Mouse (Mus musculus) intestine, embryonic 15.5 days (tissue): ENCODE results near the gene Fam196a. TPM values are rescaled to one million over a fixed set of nuclear protein-coding genes. Genes with fewer than 3 reads are reported as not detected.

Source experiments
- ATAC-seq: fragments of 200-750 bp; cut with Nextera tagmentation; 2 replicates; pipeline ENCODE4 v1.8.0; 2017; ENCODE audit warnings: moderate TSS enrichment, moderate library complexity
- H3K27ac ChIP-seq: fragments of 300-500 bp; sonication (generic); 2 replicates; pipeline ENCODE4 v1.5.1; 2015; ENCODE audit warnings: mild to moderate bottlenecking, inconsistent platforms
- H3K27me3 ChIP-seq: fragments of 300-500 bp; sonication (generic); replicated peaks from 2 replicates; pipeline ENCODE4 v1.6.1; 2015; ENCODE audit warnings: inconsistent platforms
- H3K36me3 ChIP-seq: fragments of 300-500 bp; sonication (generic); 2 replicates; pipeline ENCODE4 v1.6.1; 2015; ENCODE audit warnings: inconsistent platforms
- H3K4me1 ChIP-seq: fragments of 300-500 bp; sonication (generic); replicated peaks from 2 replicates; pipeline ENCODE4 v1.6.1; 2015; ENCODE audit warnings: inconsistent platforms
- H3K4me2 ChIP-seq: fragments of 300-500 bp; sonication (generic); replicated peaks from 2 replicates; pipeline ENCODE4 v1.6.1; 2015; ENCODE audit warnings: mild to moderate bottlenecking, inconsistent platforms
- H3K4me3 ChIP-seq: fragments of 300-500 bp; sonication (generic); replicated peaks from 2 replicates; pipeline ENCODE4 v1.5.1; 2015; ENCODE audit warnings: inconsistent platforms
- H3K9ac ChIP-seq: fragments of 300-500 bp; sonication (generic); 2 replicates; pipeline ENCODE4 v1.6.1; 2015; ENCODE audit warnings: inconsistent platforms
- H3K9me3 ChIP-seq: fragments of 300-500 bp; sonication (generic); 2 replicates; pipeline ENCODE4 v1.6.1; 2016; ENCODE audit warnings: inconsistent platforms
- WGBS: fragments of 180-500 bp; shearing (Covaris S2); methylation state at CpG from one replicate; pipeline ENCODE4 v1.1.7; 2015; 5-methylcytosine and 5-hydroxymethylcytosine counted together
- polyA plus RNA-seq: library from polyadenylated mRNA; unstranded; fragments of >200 nt; fragmentation: Nextera tagmentation; extraction: Ambion mirVana; gene quantifications from 2 replicates; pipeline ENCODE4 v1.2.1, GENCODE M21; 2015

The Fam196a gene
- polyA plus RNA-seq = 1.5 and 1.7 TPM in 2 replicates

DNA sequence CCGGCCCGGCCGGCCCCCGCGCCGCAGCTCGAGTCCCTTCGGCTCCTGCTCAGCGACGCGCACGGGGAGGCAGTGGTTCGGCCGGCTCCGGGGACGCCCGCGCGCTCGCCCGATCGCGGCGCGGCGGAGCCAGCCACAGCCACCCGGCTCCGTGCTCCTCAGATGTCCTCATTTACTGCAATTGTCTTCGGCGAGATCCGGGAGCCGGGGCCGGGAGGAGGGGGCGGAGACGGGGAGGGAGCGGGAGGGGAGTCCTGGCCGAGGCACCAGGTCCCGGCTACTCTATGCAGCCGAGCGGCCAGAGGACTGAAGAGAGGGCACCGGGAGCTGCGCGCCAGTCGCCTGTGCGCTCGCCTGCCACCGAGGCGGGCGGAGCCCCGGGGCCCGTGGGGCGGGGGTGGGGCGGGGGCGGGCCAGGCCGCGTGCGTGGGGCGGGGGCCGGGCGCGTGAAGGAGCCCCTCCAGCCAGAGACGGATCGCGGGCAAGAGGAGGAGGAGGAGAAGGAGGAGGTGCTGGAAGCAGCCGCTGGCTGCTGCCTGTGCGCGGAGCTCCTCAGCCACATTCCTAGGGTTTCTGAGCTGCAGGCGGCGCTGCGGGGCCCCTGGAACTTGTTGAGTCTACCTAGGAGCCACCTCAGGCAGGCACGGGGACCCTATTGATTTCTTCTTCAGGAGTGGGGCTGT lies at the start of gene Fam196a:
TSS of gene Fam196a (minus strand) at position 504 of the 683 bp plus-strand sequence.
- Histone ChIP-seq H3K9ac (peak within 1 kb of the TSS; percentile 18), H3K4me1 (peaks cover 16% of the 10 kb centered on the region), H3K27me3 (peaks cover 17% of the 10 kb centered on the region), H3K36me3 (no peaks in the 10 kb centered on the region), H3K9me3 (no peaks in the 10 kb centered on the region), H3K27ac (no peak within 1 kb of the TSS), H3K4me3 (peak within 1 kb of the TSS; percentile 50), H3K4me2 (peak within 1 kb of the TSS; percentile 96)
- ATAC-seq = peak; percentile 89
- WGBS = 2% methylated on average over 61 of the region's 71 CpGs

DNA sequence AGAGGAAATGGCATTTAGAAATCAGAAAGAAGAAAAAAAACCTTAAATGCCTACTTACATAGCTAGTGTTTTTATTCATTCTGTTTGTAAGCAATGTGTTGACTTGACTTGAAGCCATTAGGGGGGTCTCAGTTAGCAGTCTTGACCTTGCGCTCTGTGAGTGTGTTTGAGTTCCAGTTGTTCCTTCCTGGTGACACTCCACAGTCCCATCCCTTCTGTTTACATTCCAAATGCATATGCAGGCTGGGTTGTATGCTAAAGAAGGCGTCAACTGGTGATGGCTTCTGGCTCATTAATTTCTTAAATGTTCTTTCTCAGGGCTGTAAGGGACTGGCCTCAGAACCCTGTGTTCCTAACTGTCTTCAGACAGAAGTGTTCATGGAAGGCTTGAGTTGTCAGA lies 23.4 kb upstream of the Fam196a start:
- H3K9ac ChIP-seq = no peak overlapping the region
- 58% methylated on average over 2 of the region's 2 CpGs for WGBS
- no peak overlapping the region for H3K4me3 ChIP-seq
- H3K36me3 ChIP-seq = no peaks in the 10 kb centered on the region
- H3K9me3 ChIP-seq = no peaks in the 10 kb centered on the region
- ATAC-seq = no peak
- H3K27ac ChIP-seq = no peak overlapping the region
- no peaks in the 10 kb centered on the region for H3K27me3 ChIP-seq
- no peaks in the 10 kb centered on the region for H3K4me1 ChIP-seq
- H3K4me2 ChIP-seq = no peak overlapping the region

DNA sequence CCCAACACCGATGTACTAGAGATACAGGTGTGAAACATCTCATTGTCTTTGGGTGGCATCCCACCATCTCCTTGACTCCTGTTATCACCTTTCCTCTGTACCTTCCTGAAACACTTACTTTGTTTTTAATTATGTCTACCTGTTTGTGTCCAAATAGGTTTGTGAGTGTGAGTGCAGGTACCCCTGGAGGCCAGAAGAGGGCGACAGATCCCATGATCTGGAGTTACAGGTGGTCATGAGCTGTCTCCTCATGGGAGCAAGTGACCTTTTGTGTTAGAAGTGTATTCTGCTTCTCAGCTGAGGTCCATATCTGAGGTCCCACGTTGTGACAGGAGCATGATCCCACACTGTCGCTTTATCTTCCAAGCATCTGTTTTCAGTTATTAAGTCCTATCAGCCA lies 22.6 kb upstream of the Fam196a start:
- no peak for ATAC-seq
- no peaks in the 10 kb centered on the region for H3K9me3 ChIP-seq
- 70% methylated on average over 4 of the region's 4 CpGs for WGBS
- H3K9ac ChIP-seq = no peak overlapping the region
- no peak overlapping the region for H3K27ac ChIP-seq
- no peaks in the 10 kb centered on the region for H3K4me1 ChIP-seq
- no peak overlapping the region for H3K4me3 ChIP-seq
- no peaks in the 10 kb centered on the region for H3K27me3 ChIP-seq
- H3K36me3 ChIP-seq = no peaks in the 10 kb centered on the region
- no peak overlapping the region for H3K4me2 ChIP-seq

DNA sequence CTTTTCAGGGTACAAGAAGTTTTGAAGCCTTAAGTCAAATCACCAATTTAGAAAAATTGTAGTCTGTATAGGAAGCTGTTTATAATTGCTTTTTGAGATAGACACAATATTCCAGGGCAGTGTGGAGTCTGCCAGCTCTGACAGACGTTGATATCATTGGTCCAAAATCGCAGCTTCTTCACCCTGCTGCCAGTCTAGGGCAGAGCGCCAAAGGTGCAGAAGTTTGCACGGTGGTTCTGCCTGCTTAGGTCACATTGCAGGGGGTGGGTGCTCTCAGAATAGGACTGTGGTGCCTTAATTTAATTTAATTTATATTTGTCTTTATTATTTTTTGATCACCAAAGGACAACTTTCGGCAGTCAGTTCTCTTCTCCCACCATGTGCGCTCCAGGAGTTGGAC lies 20.9 kb upstream of the Fam196a start:
- no peak overlapping the region for H3K27ac ChIP-seq
- H3K4me3 ChIP-seq = no peak overlapping the region
- no peak overlapping the region for H3K9ac ChIP-seq
- H3K4me2 ChIP-seq = no peak overlapping the region
- 86% methylated on average over 6 of the region's 6 CpGs for WGBS
- H3K36me3 ChIP-seq = no peaks in the 10 kb centered on the region
- H3K27me3 ChIP-seq = no peaks in the 10 kb centered on the region
- no peaks in the 10 kb centered on the region for H3K4me1 ChIP-seq
- H3K9me3 ChIP-seq = no peaks in the 10 kb centered on the region
- ATAC-seq = no peak

DNA sequence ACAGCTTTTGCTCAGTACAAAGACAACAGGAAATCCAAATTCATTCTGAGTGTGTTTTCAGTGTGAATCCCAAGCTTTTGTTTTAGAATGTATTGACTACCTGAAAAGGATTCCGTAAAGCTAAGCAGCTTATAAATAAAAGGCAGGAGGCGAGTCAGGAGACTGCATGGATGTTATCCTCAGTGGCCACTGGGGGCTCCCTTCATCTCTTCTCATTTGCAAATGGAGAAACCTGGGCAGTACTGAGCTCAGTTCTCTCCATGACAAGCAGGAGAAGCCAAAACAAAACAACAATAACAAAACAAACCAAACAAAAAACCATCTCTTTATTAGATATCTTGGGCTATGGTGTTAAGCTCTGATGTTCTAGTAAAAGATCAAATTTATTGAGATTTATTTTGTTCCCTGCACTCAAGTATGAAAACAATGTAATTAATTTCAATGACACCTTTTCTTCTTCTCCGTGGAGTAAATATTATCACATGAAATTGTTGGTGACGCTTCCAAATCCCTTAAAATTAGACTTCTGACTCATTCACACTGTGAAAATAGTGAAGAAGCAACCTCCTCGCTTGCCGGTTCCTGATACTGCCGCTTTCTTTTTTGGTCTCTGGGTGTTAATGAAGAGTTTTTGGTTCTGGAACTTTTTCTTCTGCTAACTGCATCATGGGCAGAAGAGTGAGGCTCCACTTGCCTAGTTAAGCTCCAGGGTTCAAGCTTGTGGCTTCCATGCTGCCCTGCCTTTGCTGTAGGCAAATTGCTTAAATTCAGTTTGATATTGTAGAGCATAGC lies 7.9 kb upstream of the Fam196a start:
- Histone ChIP-seq H3K36me3 (no peaks in the 10 kb centered on the region), H3K9me3 (no peaks in the 10 kb centered on the region), H3K4me2 (no peak overlapping the region), H3K4me1 (0 out of 2 replicates have a peak, but pooled peaks cover 2% of the 10 kb centered on the region), H3K27ac (no peak overlapping the region), H3K4me3 (no peak overlapping the region), H3K27me3 (no peaks in the 10 kb centered on the region), H3K9ac (no peak overlapping the region)
- no peak for ATAC-seq
- 89% methylated on average over 7 of the region's 7 CpGs for WGBS

DNA sequence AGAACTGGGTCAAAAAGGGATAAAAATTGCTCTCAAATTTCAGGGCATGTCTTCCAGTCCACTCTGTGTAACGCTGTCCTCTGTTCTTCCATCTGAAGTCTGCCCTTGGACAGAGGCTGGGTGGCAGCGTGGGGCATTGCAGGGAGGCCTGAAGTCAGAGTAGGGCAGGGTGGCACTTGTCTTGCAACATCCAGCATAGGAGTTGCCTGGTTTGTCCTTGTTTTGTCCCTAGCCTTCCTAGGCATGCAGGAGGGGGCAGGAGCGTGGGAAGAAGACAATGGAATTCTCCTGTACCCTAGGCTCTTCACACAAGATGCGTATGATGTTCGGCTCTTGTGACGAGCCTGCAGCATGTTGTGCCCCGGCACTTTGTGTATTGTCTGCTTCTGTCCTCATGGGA lies 5.5 kb upstream of the Fam196a start:
- H3K4me3 ChIP-seq = no peak overlapping the region
- H3K27me3 ChIP-seq = no peaks in the 10 kb centered on the region
- no peaks in the 10 kb centered on the region for H3K36me3 ChIP-seq
- no peak overlapping the region for H3K27ac ChIP-seq
- no peak overlapping the region for H3K4me2 ChIP-seq
- H3K9me3 ChIP-seq = no peaks in the 10 kb centered on the region
- no peak for ATAC-seq
- no peak overlapping the region for H3K9ac ChIP-seq
- H3K4me1 ChIP-seq = peaks cover 3% of the 10 kb centered on the region; the same call in 1 of the 2 replicates
- WGBS = 82% methylated on average over 7 of the region's 7 CpGs

DNA sequence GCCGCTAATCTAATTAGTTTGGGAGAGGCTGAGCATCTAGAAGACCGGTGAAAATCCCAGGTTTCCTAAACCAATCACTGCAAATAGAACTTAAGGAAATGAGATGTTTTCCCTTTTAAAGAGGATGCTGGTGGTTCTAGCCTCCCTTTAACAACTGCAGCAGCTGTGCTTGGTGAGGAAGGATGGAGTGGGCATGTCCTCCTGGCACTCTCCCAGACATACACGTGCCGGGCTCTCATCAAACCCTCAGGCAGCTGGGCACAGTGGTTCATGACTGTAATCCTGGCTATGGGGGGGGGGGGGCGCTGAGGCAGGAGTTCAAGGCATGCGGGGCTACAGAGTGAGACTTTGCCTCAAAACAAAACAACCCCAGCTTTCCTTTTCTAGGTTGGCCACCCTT lies 4.8 kb upstream of the Fam196a start:
- no peaks in the 10 kb centered on the region for H3K27me3 ChIP-seq
- H3K4me2 ChIP-seq = no peak overlapping the region
- no peak overlapping the region for H3K9ac ChIP-seq
- peaks cover 7% of the 10 kb centered on the region; the same call in 1 of the 2 replicates for H3K4me1 ChIP-seq
- no peak overlapping the region for H3K27ac ChIP-seq
- no peaks in the 10 kb centered on the region for H3K36me3 ChIP-seq
- WGBS = 68% methylated on average over 6 of the region's 6 CpGs
- ATAC-seq = no peak
- no peak overlapping the region for H3K4me3 ChIP-seq
- H3K9me3 ChIP-seq = no peaks in the 10 kb centered on the region

DNA sequence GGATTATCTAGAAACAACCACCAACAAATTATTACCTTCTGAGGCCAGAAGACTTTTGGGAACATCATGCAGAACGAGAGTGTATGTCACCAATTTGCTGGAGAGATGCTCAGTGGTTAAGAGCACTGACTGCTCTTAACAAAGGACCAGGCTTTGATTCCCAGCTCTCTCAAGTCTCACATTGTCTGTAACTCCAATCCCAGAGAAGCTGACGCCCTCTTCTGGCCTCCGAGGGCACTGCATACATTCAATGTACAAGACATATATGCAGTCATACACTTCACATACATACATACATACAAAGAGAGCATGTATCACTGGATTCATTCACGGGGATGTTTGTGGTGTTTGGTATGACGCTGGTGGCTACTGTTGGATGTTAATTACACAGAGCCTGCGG lies 3.7 kb upstream of the Fam196a start:
- 96% methylated on average over 6 of the region's 6 CpGs for whole genome bisulfite sequencing
- Histone ChIP-seq H3K4me3 (no peak overlapping the region), H3K9me3 (no peaks in the 10 kb centered on the region), H3K27me3 (peaks cover 10% of the 10 kb centered on the region), H3K4me2 (no peak overlapping the region), H3K27ac (no peak overlapping the region), H3K4me1 (peaks cover 17% of the 10 kb centered on the region), H3K36me3 (no peaks in the 10 kb centered on the region), H3K9ac (no peak overlapping the region)
- ATAC-seq = no peak

DNA sequence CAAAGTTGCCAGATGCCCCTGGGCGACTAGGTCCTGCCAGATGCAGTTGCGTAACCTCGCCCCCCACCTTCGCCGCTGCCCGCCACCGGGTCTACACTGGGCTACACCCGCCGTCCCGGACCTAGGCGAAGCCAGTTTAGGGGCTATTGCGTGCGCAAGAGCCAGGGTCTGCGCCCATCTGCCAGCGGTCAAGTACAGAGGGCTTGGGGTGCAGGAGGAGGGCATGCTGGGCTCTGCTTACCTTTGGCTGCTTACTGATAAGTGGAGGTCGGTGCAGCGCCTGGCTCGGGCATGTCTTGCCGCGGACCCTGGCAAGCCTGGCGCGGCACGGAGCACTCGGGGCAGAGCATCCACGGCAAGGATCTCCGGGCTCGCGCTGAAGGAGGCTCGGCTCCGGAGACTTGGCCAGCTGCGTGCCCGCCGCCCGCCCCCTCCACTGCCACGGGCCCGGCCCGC lies 731 bp downstream of the Fam196a start:
- peak overlapping the region; percentile 96 for H3K4me2 ChIP-seq
- H3K27ac ChIP-seq = no peak overlapping the region
- peaks cover 16% of the 10 kb centered on the region for H3K4me1 ChIP-seq
- peak overlapping the region; percentile 50 for H3K4me3 ChIP-seq
- H3K9ac ChIP-seq = peak overlapping the region; percentile 18
- H3K36me3 ChIP-seq = no peaks in the 10 kb centered on the region
- ATAC-seq = no peak; the same call in 1 of the 2 replicates
- 2% methylated on average over 34 of the region's 37 CpGs for WGBS
- H3K27me3 ChIP-seq = peaks cover 17% of the 10 kb centered on the region
- no peaks in the 10 kb centered on the region for H3K9me3 ChIP-seq

DNA sequence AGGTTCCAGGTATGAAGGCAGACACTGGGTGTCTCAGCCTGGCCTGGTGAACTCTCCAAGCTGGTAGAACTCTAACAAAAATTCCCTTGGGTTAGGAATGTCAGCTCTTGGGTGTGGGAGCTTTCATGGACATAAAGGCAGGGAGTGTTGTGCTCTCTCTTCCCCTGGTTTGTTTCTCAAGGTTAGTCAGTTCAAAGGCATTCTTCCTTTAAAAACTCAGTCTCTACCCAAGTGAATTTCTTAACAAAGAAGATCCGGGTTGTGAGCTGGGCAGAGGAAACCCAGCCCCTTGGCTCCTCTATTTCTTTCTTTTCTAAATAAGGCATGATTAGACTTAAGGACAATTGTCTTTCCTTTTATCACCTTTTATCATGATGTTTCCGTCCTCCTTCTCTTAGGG lies 6.3 kb downstream of the Fam196a start:
- Histone ChIP-seq H3K27ac (no peak overlapping the region), H3K4me2 (no peak overlapping the region)
- WGBS = 75% methylated on average over 2 of the region's 2 CpGs

DNA sequence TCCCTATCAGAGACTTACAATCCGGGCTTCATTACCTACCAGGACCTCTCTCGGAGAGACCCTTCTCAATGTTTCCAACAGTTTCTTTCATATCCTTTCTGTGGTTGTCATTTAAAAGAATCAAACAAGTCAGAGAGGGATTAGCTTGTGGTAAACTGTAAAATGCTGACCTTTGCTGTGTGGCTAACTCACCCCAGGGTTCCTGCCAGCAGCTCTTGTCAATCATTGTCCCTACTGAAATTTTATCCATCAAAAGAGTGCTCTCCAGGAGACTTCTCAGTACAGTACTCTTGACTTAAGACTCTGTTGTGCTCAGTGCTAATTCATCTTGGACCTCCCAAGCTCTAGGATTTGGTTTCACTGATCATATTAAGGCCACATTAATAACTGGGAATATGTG lies 36.2 kb downstream of the Fam196a start:
- no peak for ATAC-seq
- no peak overlapping the region for H3K27ac ChIP-seq
- no peak overlapping the region for H3K9ac ChIP-seq
- no peaks in the 10 kb centered on the region for H3K4me1 ChIP-seq
- H3K4me2 ChIP-seq = no peak overlapping the region
- no peaks in the 10 kb centered on the region for H3K9me3 ChIP-seq
- 89% methylated on average over 2 of the region's 2 CpGs for WGBS
- H3K4me3 ChIP-seq = no peak overlapping the region
- H3K36me3 ChIP-seq = no peaks in the 10 kb centered on the region
- no peaks in the 10 kb centered on the region for H3K27me3 ChIP-seq

More for the DNA sequence above, 6.3 kb downstream of the Fam196a start:
- Histone ChIP-seq H3K9me3 (no peaks in the 10 kb centered on the region), H3K27me3 (peaks cover 7% of the 10 kb centered on the region), H3K9ac (no peak overlapping the region), H3K36me3 (no peaks in the 10 kb centered on the region), H3K4me3 (no peak overlapping the region), H3K4me1 (0 out of 2 replicates have a peak, but pooled peaks cover 1% of the 10 kb centered on the region)
- ATAC-seq = no peak

DNA sequence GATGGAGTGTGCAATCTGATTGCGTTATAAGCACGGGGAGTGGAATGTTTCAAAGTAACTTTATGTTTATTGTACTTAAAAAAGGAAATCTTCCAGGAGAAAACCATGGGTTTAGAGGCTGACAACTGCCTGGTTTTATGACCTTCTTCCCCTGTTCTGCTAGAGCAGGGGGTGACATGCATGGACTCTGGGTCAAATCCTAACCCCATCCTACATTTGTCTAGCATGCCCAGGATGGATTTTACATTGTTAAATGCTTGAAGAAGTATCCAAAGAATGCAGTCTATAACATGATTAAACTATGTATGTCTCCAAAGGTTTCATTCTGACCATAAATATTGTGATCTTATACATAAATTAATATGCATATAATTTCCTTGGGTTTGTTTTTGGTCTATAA lies 38.8 kb downstream of the Fam196a start:
- 55% methylated on average over 2 of the region's 2 CpGs for WGBS

More for the DNA sequence above, 38.8 kb downstream of the Fam196a start:
- H3K4me1 ChIP-seq = no peaks in the 10 kb centered on the region
- H3K36me3 ChIP-seq = no peaks in the 10 kb centered on the region
- no peak for ATAC-seq
- no peak overlapping the region for H3K9ac ChIP-seq
- no peak overlapping the region for H3K4me2 ChIP-seq
- no peak overlapping the region for H3K4me3 ChIP-seq
- H3K27me3 ChIP-seq = no peaks in the 10 kb centered on the region
- H3K27ac ChIP-seq = no peak overlapping the region
- no peaks in the 10 kb centered on the region for H3K9me3 ChIP-seq
